Mouse (Mus musculus) spleen, postnatal 36 days (tissue): ENCODE measurements around the gene Ugt2b36.
"Not testable (repeated sequence)": the region's sequence is repeated elsewhere in the genome, so short reads cannot be mapped to it uniquely, and the experiment has no call there.

Experiments
- DNase-seq, 2 experiments: peaks; one replicate each; pipeline ENCODE4 v3.0.0; 2022; ENCODE audit warnings: low spot score in 2 of 2, mixed read lengths in 1 of 2

Gene Ugt2b36

DNA sequence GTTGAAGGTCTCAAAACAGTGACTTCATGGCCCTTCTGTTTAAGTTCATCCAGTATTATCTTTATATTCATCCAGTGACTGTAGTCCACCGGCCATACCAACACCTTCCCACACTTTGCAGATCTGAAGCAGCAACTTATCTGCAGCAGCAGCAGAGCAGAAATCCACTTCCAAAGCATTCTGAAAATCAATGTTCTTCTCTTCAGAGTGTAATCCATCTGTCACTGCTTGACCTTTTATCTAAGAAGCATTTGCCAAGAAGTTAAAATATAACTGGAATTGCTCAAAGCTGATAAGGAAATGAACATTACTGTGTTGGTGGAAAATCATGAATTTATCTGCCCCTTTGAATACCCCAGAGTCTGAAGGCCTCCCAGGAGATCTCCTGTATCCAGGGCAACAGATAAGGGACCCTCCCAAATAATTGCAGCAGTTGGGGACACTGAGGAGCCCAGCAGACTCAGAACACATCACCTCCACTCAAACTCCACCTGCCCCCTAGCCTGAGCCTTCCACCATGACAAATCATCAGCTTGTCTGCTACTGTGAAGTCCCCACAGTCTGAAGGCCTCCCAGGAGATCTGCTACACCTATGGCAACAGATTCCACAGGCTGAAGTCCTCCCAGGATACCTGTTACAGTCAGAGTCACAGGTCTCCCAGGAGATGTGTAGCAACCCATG is at the start of gene Ugt2b36:
TSS of gene Ugt2b36 (minus strand) at position 210 of the 682 bp plus-strand sequence.
- DNase-seq, result no peak

DNA sequence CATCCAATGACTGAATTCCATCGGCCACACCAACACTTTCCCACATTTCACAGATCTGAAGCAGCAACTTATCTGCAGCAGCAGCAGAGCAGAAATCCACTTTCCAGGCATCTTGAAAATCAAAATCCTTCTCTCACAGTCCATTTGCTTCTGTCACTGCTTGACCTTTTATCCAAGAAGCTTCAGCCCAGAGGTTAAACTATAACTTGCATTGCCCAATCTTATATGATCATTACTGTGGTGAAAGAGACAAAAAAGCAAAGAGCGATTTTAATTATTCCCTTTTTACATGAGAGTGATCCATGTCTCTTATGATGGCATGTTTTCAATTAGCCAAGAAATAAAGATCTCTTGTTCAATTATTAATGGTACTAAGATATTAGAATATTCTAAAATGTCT is 47.8 kb upstream of the Ugt2b36 start, which contains the start of gene Ugt2b5:
TSS of gene Ugt2b5 (minus strand) at position 123 of the 400 bp plus-strand sequence.
- DNase-seq, result not testable (repeated sequence)

GRCm38 (mm10) chr5:87103697-87104096 is 11.3 kb upstream of the Ugt2b36 start:
- DNase-seq, result not testable (repeated sequence)

DNA sequence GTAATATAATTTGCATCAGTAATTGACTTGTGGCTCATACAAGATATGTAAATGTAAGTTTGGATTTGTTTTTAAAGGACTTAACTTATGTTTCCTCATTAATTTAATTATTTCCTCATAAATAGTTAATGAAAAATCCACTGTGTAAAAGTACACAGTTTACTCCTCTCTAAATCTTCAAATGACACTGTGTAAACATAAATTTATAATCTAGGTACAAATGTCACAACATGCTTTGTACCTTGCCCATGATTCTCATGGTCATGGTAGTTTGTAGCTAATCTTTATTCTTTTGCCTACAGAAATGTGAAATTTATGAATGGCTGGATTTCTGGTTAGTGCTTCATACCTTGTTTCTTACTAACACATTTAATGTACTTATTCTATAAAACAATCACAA is 1.2 kb downstream of the Ugt2b36 start:
- DNase-seq, result no peak

GRCm38 (mm10) chr5:87089264-87089663 is 3.1 kb downstream of the Ugt2b36 start:
- no peak for DNase-seq

GRCm38 (mm10) chr5:87086269-87086668 is 6.1 kb downstream of the Ugt2b36 start:
- DNase-seq, result no peak

DNA sequence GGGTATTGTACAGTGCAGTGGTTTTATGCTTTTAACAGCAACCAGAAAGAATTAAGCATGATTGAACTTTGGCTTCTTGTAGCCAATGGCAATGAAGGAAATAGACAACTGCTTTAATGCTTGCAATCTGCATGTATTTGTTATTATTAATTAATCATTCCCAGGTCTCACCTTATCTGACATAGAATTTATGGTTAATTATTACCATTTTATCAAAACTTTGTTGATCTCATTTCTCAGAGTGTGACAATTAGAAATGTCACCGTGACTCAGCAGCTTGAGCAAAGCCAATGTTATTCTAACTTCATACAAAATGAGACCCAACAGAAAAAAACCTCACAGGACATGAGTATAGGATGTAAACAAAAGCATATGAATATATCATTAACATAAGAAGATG is 61.7 kb downstream of the Ugt2b36 start:
- no peak for DNase-seq

- DNase-seq, result no peak
Measured at GRCm38 (mm10) chr5:87027359-87027758, 65.0 kb downstream of the Ugt2b36 start.
